Mouse (Mus musculus) ZHBTc4 (cell line): Measurements from ENCODE around the gene Scg5.

Source experiments
- DNase-seq: peaks from one replicate; pipeline ENCODE4 v3.0.0-alpha.2; 2011; ENCODE audit warnings: low read depth, low spot score

Gene Scg5

GRCm38 (mm10) chr2:113757525-113758310 is 71.2 kb downstream of the Scg5 start:
- peak; percentile 68 for DNase-seq

GRCm38 (mm10) chr2:113756924-113757524 is 71.9 kb downstream of the Scg5 start:
- no peak for DNase-seq

DNA sequence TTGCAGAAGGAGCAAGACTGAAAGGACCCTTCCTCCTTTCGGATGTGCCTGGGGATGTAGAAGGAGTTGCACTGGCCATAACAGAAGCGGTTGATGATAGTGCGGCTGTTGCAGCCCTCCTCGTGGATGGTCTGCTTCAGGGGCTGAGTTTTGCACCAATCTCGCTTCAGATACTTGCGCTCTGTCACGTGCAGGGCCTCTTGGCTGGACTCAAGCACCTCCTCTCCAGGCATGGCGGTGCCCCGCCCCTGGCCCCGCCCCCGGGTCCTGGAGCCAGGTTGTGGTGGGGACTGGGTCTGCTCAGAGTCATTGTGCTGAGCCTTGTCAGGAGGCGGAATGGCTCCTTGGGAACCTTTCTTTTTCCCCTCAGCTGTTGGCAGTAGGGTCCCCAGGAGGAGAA is 79.2 kb downstream of the Scg5 start:
- peak; percentile 88 for DNase-seq

- DNase-seq, result peak; percentile 56
These were observed 79.6 kb downstream of the Scg5 start for GRCm38 (mm10) chr2:113749309-113749708.

GRCm38 (mm10) chr2:113728581-113728980 is 100.3 kb downstream of the Scg5 start:
- DNase-seq, result peak; percentile 61
